Mouse (Mus musculus) left cerebral cortex, adult 9 months (tissue): ENCODE results near the gene Map3k14.
"Not testable (repeated sequence)": the region's sequence is repeated elsewhere in the genome, so short reads cannot be mapped to it uniquely, and the experiment has no call there.

Experiments used
- DNase-seq, 2 experiments: peaks; one replicate each; pipeline ENCODE4 v3.0.0; 2022; ENCODE audit warnings: low spot score in 2 of 2

Gene Map3k14

DNA sequence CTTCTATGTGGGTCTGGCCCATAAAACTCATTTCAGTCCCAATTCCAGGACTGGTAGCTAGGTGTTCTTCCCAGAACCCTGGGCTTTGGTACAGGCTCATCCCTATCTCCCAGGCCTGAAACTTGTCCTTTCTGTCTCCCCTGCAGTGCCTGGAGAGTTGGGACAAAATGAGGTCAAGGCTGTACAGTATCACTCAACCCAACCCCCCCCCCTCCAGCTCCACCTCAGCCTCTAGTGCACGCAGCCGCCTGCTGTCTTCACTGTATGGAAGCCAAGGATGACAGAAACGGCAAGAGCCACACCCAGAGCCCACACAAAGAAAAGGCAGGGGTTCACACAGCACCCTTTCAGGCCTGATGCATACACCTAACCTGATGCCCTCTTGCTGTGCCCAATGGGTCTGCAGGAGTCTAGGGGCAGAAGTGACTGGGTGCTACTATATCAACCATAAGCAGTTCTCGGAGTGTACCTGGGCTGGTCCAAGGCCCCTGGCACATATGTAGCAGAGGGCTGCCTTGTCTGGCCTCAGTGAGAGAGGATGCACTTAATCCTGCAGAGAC is 20.5 kb downstream of the Map3k14 start:
- DNase-seq = no peak

- DNase-seq = peak in 1 of 2 experiments; percentile 44
Measured at GRCm38 (mm10) chr11:103246081-103246730, 21.1 kb downstream of the Map3k14 start.

GRCm38 (mm10) chr11:103244856-103245255 is 22.4 kb downstream of the Map3k14 start:
- no peak for DNase-seq

DNA sequence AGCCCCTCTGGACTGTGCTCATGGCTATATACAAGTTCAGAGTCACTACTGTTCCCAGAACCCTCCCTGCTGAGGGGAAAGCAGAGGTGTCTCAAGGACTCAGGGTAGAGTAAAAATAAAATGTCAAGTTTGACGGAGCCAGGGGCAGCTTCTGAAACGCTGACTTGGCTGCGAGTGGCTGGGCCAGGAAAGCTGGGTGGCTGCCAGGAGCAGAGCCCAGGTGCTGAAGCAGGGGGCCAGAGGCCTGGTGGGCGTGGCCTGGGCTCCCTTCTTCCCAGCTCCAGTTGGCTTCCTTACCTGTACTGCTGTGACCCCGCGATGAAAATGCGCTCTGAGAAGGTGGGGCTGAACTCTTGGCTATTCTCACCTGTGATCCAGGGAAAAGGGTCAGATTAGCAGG is 26.5 kb downstream of the Map3k14 start:
- no peak for DNase-seq

DNA sequence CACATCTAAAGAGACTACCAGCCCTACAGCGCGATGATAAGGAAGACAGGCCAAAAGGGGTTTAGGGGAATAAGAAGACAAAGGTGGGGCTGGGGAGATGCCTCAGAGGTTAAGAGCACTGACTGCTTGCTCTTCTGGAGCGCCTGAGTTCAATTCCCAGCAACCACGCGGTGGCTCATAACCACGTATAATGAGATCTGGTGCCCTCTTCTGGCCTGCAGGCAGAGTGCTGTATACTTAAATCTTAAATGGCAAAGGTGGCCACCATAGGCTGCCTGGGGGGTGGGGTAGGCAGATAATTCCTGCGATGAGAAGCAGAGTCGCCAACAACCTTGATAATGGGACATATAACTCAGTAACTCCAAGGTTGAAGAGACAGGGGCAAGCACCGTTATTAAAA is 29.5 kb downstream of the Map3k14 start:
- DNase-seq = no peak

DNA sequence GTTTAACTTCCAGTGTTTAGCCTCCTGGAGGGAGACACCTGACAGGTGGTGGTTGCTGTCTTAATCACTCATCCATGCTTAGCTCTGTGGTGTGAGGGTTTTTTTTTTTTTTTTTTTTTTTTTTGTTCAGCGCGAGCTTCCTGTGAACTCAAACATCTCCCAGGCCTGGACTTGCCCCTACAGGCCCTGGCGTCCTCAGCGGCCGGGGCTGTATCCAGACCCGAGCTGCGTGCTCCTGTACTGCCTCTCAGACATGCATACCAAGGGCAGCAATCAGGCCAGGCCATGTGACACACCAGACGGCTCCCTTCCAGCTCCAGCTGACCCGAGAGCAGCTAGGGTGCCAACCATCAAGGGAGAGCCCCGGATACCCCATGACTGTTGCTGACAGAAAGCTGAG is 30.4 kb downstream of the Map3k14 start:
- no peak for DNase-seq

DNA sequence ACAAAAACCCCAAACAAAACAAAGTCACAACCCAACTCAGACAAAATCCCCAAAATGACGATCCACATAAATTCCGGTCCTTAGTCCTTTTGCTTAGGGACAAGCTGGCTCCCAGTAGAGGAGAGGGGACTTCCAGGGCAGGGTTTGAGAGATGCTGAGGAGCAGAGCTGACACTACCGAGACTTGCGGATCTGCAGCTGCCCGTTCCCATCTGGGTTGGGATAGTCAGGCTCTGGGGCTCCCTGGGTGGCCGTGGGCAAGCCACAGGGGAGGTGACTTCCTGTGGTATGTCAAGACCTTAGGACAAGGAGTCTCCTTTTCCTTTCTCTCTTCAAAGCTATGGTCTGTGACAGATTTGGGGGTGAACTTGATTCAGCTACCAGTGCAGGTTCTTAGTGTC is 30.8 kb downstream of the Map3k14 start:
- no peak for DNase-seq

DNA sequence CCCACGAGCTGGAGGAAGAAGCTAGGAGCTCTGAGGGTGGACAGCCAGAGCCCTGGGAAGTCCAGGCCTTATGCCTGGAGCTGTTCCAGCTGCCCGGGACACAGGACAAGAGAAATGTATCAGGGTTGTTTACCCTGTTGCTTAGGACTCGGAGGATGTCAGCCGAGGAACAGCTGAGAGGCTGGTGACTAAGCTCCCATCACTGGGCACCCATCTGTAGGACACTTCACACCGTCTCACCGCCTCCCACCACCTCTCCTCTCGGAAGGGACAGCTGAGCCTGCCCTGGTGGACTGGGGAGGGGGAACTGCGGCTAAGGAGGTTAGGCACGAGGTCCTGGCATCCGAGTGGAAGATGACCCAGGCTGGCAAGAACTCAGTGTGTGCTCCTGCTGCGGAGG is 31.6 kb downstream of the Map3k14 start:
- peak in 1 of 2 experiments; percentile 40 for DNase-seq

DNA sequence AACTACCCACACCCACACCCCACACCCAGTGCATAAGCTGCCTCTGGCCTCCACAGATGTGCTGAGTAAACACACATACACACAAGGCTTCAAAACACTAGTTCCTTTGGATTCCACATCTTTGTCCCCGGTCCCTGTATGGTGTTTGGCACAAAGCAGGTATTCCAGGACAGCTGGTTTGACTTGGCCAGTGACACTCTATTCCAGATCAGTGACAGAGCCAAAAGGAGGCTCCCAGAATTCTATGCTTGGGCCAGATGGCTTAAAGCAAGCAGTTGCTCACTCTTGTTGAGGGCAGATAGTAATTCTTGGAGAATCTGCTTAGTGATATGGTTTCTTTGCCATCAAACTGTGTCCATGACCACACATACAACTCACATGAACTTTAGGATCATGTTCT is 32.8 kb downstream of the Map3k14 start:
- DNase-seq = no peak

- DNase-seq = peak in 1 of 2 experiments; percentile 89
Measured at GRCm38 (mm10) chr11:103232966-103233365, 34.3 kb downstream of the Map3k14 start.

DNA sequence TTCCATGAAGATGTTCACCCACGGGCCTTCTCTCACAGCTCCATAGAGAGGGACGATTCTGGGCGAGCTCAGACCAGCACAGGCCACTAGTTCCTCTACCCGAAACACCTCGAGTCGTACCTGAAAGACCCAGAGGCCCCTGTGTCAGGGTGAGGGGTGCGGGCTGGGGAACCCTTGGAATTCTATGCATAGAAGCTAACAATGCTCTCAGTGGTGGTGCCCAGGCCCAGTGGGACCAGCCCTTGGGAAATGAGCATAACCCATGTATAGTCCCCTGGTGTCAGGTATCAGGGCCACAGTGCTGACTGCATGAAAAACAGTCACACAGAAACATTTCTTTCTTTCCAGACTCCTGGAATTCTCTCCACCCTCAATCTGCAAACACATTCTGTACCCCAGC is 35.9 kb downstream of the Map3k14 start:
- DNase-seq = no peak

DNA sequence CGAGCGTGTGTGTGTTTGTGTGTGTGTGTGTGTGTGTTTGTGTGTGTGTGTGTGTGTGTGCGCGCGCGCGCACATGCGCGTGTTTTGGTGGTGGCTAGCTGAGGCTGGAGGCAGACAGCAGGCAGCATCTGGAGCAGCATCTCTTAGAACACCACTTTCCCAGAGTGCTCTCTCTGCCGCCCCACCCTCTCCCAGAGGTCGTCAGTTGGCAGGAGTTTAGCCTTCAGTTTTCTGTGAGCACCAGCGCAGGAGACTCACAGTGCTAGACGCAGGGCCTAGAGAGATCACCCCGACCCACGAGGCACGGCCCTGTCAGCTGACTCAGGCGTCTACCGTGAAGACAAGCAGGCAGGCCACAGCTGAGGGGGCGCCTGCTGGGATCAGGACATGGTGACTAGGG is 36.6 kb downstream of the Map3k14 start:
- DNase-seq = no peak

DNA sequence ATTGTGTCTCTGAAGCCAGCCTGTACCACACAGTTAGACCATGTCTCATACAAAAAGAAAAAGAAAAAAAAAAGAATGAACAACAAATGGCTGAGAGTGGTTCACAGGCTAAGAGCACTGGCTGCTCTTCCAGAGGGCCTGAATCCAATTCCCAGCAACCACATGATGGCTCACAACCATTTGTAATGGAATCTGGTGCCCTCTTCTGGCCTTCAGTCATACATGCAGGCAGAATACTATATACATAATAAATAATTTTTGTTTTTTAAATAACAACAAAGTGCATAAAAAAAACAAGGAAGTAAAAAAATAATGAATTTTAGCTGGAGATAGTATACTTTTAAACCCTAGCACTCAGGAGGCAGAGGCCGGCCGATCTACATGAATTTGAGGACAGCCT is 37.7 kb downstream of the Map3k14 start:
- DNase-seq = no peak

DNA sequence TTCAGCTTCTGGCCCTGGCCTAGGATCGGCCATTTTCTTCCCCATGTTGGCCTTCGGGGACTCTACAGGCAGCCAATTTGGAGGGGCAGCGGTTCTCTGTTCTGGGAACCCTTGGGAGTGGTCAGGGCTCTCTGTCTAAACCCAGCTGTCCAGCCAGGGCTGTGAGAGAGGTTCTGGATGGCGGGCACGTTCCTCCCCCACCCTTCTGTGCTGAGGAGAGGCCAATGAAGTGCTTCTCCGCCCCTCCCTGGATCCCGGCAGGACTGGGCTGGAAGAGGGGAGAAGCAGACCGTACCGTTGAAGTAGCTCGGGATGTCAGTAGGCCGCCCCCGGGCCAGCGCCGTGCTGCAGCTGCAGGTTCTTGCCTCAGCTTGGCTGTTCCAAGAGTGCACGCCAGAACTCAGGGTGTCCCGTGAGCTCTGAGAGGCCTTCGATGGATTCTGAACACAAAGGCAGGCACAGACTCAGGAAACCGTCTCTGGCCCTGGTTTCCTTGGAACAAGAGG is 43.3 kb downstream of the Map3k14 start:
- DNase-seq = no peak

GRCm38 (mm10) chr11:103223444-103223843 is 43.8 kb downstream of the Map3k14 start:
- peak in 1 of 2 experiments; percentile 64 for DNase-seq

GRCm38 (mm10) chr11:103222718-103223117 is 44.6 kb downstream of the Map3k14 start:
- not testable (repeated sequence) for DNase-seq

GRCm38 (mm10) chr11:103221437-103221836 is 45.8 kb downstream of the Map3k14 start:
- no peak for DNase-seq

DNA sequence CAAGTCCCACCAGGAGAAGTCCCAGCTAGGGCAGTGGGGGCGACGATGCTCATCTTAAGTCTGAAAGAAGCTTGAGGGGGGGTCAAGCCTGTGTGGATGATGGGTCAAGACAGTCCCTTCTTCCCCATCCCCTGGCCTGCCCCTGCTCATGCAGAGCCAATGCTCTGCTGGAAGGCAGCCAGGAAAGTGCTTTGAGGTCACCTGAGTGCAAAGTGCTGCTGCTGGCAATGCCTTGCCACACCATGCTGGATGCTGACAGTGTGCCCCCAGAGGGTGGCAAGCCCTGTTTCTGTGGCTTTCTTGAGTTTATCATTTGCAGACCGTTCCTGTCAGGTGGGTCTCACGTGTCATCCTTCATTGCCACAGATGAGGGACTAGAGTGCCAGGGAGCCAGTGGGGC is 47.3 kb downstream of the Map3k14 start:
- no peak for DNase-seq

GRCm38 (mm10) chr11:103219259-103219658 is 48.0 kb downstream of the Map3k14 start:
- DNase-seq = no peak

DNA sequence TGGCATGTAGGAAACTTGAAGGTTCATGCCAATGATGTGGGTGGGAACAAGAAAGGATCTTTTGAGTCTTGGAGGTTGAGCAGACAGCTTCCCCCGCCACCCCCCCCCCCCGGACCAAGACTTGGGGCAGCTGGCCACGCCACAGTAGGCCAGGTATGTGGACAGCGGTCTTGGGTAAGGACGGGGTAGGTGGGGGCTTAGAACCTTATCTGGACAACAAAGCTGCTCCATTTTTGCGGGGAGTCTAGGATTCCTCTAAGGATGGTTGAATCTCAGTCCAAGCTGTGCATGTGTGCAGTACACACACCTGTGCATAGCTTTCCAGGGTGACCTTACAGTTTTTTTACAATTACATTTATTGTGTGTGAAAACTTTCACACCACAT is 48.8 kb downstream of the Map3k14 start:
- DNase-seq = no peak

DNA sequence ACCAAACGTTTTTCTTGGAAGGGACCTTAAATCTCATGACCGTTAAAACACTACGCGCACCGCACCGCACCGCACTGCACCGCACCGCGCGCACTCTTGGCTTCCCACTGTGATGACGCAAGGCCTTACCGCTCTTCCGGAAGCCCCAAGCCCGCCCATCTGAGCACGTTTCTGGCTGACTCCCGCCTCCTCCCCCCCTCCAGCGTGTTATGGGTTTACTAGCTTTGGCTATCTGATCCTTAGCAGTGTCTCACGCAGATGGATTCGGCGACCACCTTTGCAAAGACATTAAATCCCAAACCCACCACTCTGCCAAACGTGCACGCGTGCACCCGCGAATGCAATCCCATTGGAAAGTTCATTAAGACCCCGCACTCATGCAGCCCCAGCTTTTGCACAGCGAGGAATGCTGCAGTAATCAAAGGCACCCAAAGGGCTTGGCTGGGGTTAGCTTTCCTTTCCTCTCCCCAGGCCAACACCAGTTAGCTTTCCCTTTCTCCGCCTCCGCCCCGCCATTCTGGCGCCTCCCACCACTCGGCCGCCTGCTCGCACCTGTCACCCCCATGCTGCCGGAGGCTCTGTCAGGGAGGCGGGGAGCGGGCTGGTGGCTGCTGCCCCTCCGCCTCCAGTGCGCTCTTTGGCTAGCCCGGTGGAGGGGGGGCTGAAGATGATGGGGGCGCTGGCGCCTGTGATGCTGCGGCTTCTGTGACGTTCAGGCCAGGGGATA is 49.3 kb downstream of the Map3k14 start, which contains the start of gene Spata32:
Gene Spata32, minus strand, starts transcription at position 643 of the 727 bp plus-strand sequence.
- DNase-seq = peak in 1 of 2 experiments; percentile 65

- no peak for DNase-seq
Measured at GRCm38 (mm10) chr11:103215355-103215754, 51.9 kb downstream of the Map3k14 start.

- no peak for DNase-seq
Measured at GRCm38 (mm10) chr11:103213712-103214111, 53.6 kb downstream of the Map3k14 start.
